Mouse (Mus musculus) myocyte (in vitro differentiated cells): ENCODE measurements around the gene 1700129C05Rik. TPM values are rescaled to one million over a fixed set of nuclear protein-coding genes. Genes with fewer than 3 reads are reported as not detected.

Experiments
- H3K27me3 ChIP-seq: one replicate; pipeline ENCODE4 v1.6.1; 2011; ENCODE audit not compliant: control insufficient read depth, insufficient read depth, insufficient read length
- H3K36me3 ChIP-seq: one replicate; pipeline ENCODE4 v1.6.1; 2011; ENCODE audit not compliant: control insufficient read depth, insufficient read depth
- H3K4me2 ChIP-seq: one replicate; pipeline ENCODE4 v1.6.1; 2011; ENCODE audit warnings: low read depth, control low read depth
- H3K4me3 ChIP-seq: one replicate; pipeline ENCODE4 v1.5.1; 2011; ENCODE audit warnings: mild to moderate bottlenecking, control low read depth, moderate library complexity
- H3K79me2 ChIP-seq: one replicate; pipeline ENCODE4 v1.6.1; 2011; ENCODE audit not compliant: control insufficient read depth, insufficient read depth
- H3ac ChIP-seq: one replicate; pipeline ENCODE4 v1.6.1; 2011; ENCODE audit not compliant: control insufficient read depth, insufficient read length
- CEBPB ChIP-seq: IDR thresholded peaks from 2 replicates; pipeline ENCODE4 v1.6.1; 2011; ENCODE audit warnings: mild to moderate bottlenecking, moderate library complexity; ENCODE audit not compliant: poor library complexity, insufficient read depth, severe bottlenecking
- E2F4 ChIP-seq: IDR thresholded peaks from one replicate; pipeline ENCODE4 v1.6.1; 2011; ENCODE audit warnings: mild to moderate bottlenecking, control low read depth, moderate library complexity; ENCODE audit not compliant: insufficient read depth
- MAX ChIP-seq: IDR thresholded peaks from one replicate; pipeline ENCODE4 v1.6.1; 2011; ENCODE audit warnings: low read depth, mild to moderate bottlenecking, control low read depth
- MYOD1 ChIP-seq, 3 experiments: IDR thresholded peaks; one replicate each; pipeline ENCODE4 v1.6.1; 2011; ENCODE audit warnings: control low read depth in 2 of 3, low read depth in 2 of 3, mild to moderate bottlenecking in 2 of 3, moderate library complexity in 1 of 3; ENCODE audit not compliant: insufficient read length in 2 of 3, control insufficient read depth in 1 of 3
- MYOG ChIP-seq, 3 experiments: IDR thresholded peaks; one replicate each; pipeline ENCODE4 v1.6.1; 2011; ENCODE audit warnings: control low read depth in 2 of 3, low read depth in 2 of 3, mild to moderate bottlenecking in 2 of 3; ENCODE audit not compliant: insufficient read length in 2 of 3, control insufficient read depth in 1 of 3, insufficient read depth in 1 of 3
- POLR2A ChIP-seq: IDR thresholded peaks from one replicate; pipeline ENCODE4 v1.6.1; 2011; ENCODE audit warnings: low read depth, mild to moderate bottlenecking, control low read depth, moderate library complexity; ENCODE audit not compliant: insufficient read length
- POLR2AphosphoS2 ChIP-seq: IDR thresholded peaks from one replicate; pipeline ENCODE4 v1.6.1; 2011; ENCODE audit warnings: low read depth, control low read depth; ENCODE audit not compliant: insufficient read length
- REST ChIP-seq: IDR thresholded peaks from one replicate; pipeline ENCODE4 v1.6.1; 2011; ENCODE audit warnings: mild to moderate bottlenecking, control low read depth, moderate library complexity; ENCODE audit not compliant: insufficient read depth, insufficient read length
- SRF ChIP-seq: IDR thresholded peaks from one replicate; pipeline ENCODE4 v1.6.1; 2011; ENCODE audit warnings: low read depth; ENCODE audit not compliant: control insufficient read depth, insufficient read length
- TCF12 ChIP-seq: IDR thresholded peaks from one replicate; pipeline ENCODE4 v1.6.1; 2011; ENCODE audit warnings: mild to moderate bottlenecking, control low read depth; ENCODE audit not compliant: poor library complexity, insufficient read depth, severe bottlenecking
- TCF3 ChIP-seq: IDR thresholded peaks from one replicate; pipeline ENCODE4 v1.6.1; 2011; ENCODE audit warnings: low read depth, control low read depth; ENCODE audit not compliant: insufficient read length
- USF1 ChIP-seq: IDR thresholded peaks from one replicate; pipeline ENCODE4 v1.6.1; 2011; ENCODE audit warnings: low read depth, mild to moderate bottlenecking, control low read depth, moderate library complexity
- polyA plus RNA-seq: library from polyadenylated mRNA; unstranded; fragments of >200 nt; fragmentation: generic; extraction: Trizol; gene quantifications from one replicate; pipeline ENCODE4 v1.2.1, GENCODE M21; 2012; ENCODE audit warnings: missing spikeins

The 1700129C05Rik gene
- polyA plus RNA-seq, 1 experiment: not detected

- TF ChIP-seq CEBPB: no peak
- TF ChIP-seq MAX: no peak
- TF ChIP-seq POLR2A: no peak
- no peak for TF ChIP-seq MYOD1 (IDR thresholded peaks at IDR 0.05; ENCODE audit: control insufficient read depth in 1 of 3, insufficient read length in 2 of 3, low read depth in 2 of 3)
- no peak for TF ChIP-seq USF1
- no peak for TF ChIP-seq REST
- no peak for TF ChIP-seq TCF12
- no peak for TF ChIP-seq POLR2AphosphoS2
- no peak for TF ChIP-seq MYOG (IDR thresholded peaks at IDR 0.05; ENCODE audit: control insufficient read depth in 1 of 3, insufficient read depth in 1 of 3, insufficient read length in 2 of 3, low read depth in 2 of 3)
- no peak for TF ChIP-seq TCF3
- TF ChIP-seq E2F4: no peak
- TF ChIP-seq SRF: no peak
- H3K27me3 ChIP-seq: no peaks in the 10 kb centered on the region
- H3K36me3 ChIP-seq: no peaks in the 10 kb centered on the region
- no peaks in the 10 kb centered on the region for H3K79me2 ChIP-seq
- H3K4me3 ChIP-seq: no peak overlapping the region
- H3K4me2 ChIP-seq: no peak overlapping the region
- no peak overlapping the region for H3ac ChIP-seq
These were observed 58.3 kb downstream of the 1700129C05Rik start for GRCm38 (mm10) chr14:59084396-59084795.

Other genes with a start within 250 kb of the 1700129C05Rik start
- gene Gm5142, start 35.9 kb upstream of the 1700129C05Rik start, polyA plus RNA-seq: not detected
- gene Rcbtb1, start 58.3 kb upstream of the 1700129C05Rik start, polyA plus RNA-seq: 5.7 TPM
- gene Gm6904, start 117.3 kb upstream of the 1700129C05Rik start, polyA plus RNA-seq: not detected
- not detected for gene Phf11a, start 154.6 kb upstream of the 1700129C05Rik start, polyA plus RNA-seq
- gene Phf11b, start 198.5 kb upstream of the 1700129C05Rik start, polyA plus RNA-seq: 0.06 TPM
- 0.06 TPM for gene Phf11d, start 222.6 kb upstream of the 1700129C05Rik start, polyA plus RNA-seq